Mouse (Mus musculus): ENCODE measurements around the gene Rnf114. TPM values are rescaled to one million over a fixed set of nuclear protein-coding genes. Genes with fewer than 3 reads are reported as not detected.
A peak's percentile ranks its signal among the peaks of the same experiment; 100 is the strongest.

Gene Rnf114
- polyA plus RNA-seq, 1 experiment from 2014 or later, result 39.5 TPM

- Histone ChIP-seq H3K36me3 (replicated peaks; ENCODE audit: insufficient read depth, low read length) (peaks cover 95% of the 10 kb centered on the region), H3K4me1 (ENCODE audit: insufficient read depth) (peaks cover 10% of the 10 kb centered on the region), H3K9ac (replicated peaks) (no peak overlapping the region), H3K4me3 (ENCODE audit: low read depth, low read length) (no peak overlapping the region), H3K27ac (ENCODE audit: low read depth) (no peak overlapping the region), H3K27me3 (ENCODE audit: insufficient read depth, low read length) (no peaks in the 10 kb centered on the region), H3K9me3 (ENCODE audit: low read length) (no peaks in the 10 kb centered on the region), H3K4me2 (ENCODE audit: low read depth, low read length) (no peak overlapping the region)
- DNase-seq (no peak), ATAC-seq (no peak)
- 86% methylated on average over 9 of the region's 9 CpGs for WGBS (ENCODE audit: insufficient replicate concordance)
- TF ChIP-seq CTCF (IDR thresholded peaks at IDR 0.05; ENCODE audit: low read depth), result no peak
- TF ChIP-seq EP300 (IDR thresholded peaks at IDR 0.05; ENCODE audit: low read depth), result no peak
Observed at GRCm38 (mm10) chr2:167512365-167512764, 19.9 kb downstream of the Rnf114 start.

DNA sequence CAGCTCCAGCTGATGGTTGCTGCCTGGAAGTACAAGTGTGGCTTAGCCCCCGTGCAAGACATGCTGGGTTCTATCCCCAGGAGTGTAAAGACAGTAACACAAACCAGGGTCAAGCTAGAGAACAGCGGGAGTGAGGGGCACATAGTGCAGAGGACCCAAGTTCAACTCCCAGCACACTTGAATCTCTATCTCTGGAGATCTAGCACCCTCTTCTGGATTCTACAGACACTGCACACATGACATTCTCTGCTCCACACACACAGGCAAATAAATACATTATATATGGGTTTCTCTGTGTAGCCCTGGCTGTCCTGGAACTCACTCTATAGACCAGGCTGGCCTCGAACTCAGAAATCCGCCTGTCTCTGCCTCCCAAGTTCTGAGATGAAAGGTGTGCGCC, 20.5 kb downstream of the Rnf114 start:
- 87% methylated on average over 5 of the region's 5 CpGs for WGBS (ENCODE audit: insufficient replicate concordance)
- H3K9ac ChIP-seq (replicated peaks), result no peak overlapping the region
- peaks cover 95% of the 10 kb centered on the region for H3K36me3 ChIP-seq (replicated peaks; ENCODE audit: insufficient read depth, low read length)
- TF ChIP-seq CTCF (IDR thresholded peaks at IDR 0.05; ENCODE audit: low read depth), result peak; percentile 74
- no peak for TF ChIP-seq EP300 (IDR thresholded peaks at IDR 0.05; ENCODE audit: low read depth)
- H3K4me2 ChIP-seq (ENCODE audit: low read depth, low read length), result no peak overlapping the region
- no peaks in the 10 kb centered on the region for H3K27me3 ChIP-seq (ENCODE audit: insufficient read depth, low read length)
- DNase-seq (no peak), ATAC-seq (no peak)
- H3K27ac ChIP-seq (ENCODE audit: low read depth), result no peak overlapping the region
- H3K4me1 ChIP-seq (ENCODE audit: insufficient read depth), result peaks cover 7% of the 10 kb centered on the region
- H3K9me3 ChIP-seq (ENCODE audit: low read length), result no peaks in the 10 kb centered on the region
- no peak overlapping the region for H3K4me3 ChIP-seq (ENCODE audit: low read depth, low read length)

DNA sequence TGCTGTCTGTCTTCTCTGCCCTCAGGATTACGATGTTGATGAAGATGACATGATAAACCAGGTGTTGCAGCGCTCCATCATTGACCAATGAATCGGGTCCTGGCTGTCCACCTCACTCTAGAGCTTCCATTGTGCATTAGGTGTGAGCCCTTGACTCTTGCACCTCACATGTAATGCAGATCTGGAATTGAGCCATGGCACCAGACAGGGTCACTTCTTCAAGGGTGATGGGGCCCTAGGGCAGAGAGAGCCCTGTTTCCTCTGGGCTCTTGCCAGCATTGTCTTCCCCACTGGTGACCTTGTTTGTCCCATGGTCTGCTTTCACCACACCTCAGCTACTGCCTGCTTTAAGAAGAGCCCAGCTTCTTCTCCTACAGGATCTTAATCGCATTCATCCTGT, 22.2 kb downstream of the Rnf114 start:
- no peaks in the 10 kb centered on the region for H3K27me3 ChIP-seq (ENCODE audit: insufficient read depth, low read length)
- 96% methylated on average over 4 of the region's 4 CpGs for WGBS (ENCODE audit: insufficient replicate concordance)
- no peak overlapping the region for H3K9ac ChIP-seq (replicated peaks)
- DNase-seq, result no peak
- no peak overlapping the region for H3K27ac ChIP-seq (ENCODE audit: low read depth)
- no peak for TF ChIP-seq EP300 (IDR thresholded peaks at IDR 0.05; ENCODE audit: low read depth)
- no peak for TF ChIP-seq CTCF (IDR thresholded peaks at IDR 0.05; ENCODE audit: low read depth)
- peaks cover 83% of the 10 kb centered on the region for H3K36me3 ChIP-seq (replicated peaks; ENCODE audit: insufficient read depth, low read length)
- no peak for ATAC-seq
- no peaks in the 10 kb centered on the region for H3K9me3 ChIP-seq (ENCODE audit: low read length)
- peaks cover 7% of the 10 kb centered on the region for H3K4me1 ChIP-seq (ENCODE audit: insufficient read depth)
- H3K4me2 ChIP-seq (ENCODE audit: low read depth, low read length), result no peak overlapping the region
- no peak overlapping the region for H3K4me3 ChIP-seq (ENCODE audit: low read depth, low read length)

- H3K27me3 ChIP-seq (ENCODE audit: insufficient read depth, low read length), result no peaks in the 10 kb centered on the region
- ATAC-seq, result no peak
- H3K4me3 ChIP-seq (ENCODE audit: low read depth, low read length), result no peak overlapping the region
- no peak for TF ChIP-seq CTCF (IDR thresholded peaks at IDR 0.05; ENCODE audit: low read depth)
- TF ChIP-seq EP300 (IDR thresholded peaks at IDR 0.05; ENCODE audit: low read depth), result no peak
- H3K9ac ChIP-seq (replicated peaks), result no peak overlapping the region
- H3K4me2 ChIP-seq (ENCODE audit: low read depth, low read length), result no peak overlapping the region
- WGBS (ENCODE audit: insufficient replicate concordance), result 82% methylated on average over 5 of the region's 5 CpGs
- no peak for DNase-seq
- no peaks in the 10 kb centered on the region for H3K9me3 ChIP-seq (ENCODE audit: low read length)
- H3K36me3 ChIP-seq (replicated peaks; ENCODE audit: insufficient read depth, low read length), result peaks cover 73% of the 10 kb centered on the region
- H3K27ac ChIP-seq (ENCODE audit: low read depth), result no peak overlapping the region
- peaks cover 1% of the 10 kb centered on the region; the same call in 1 of the 2 replicates for H3K4me1 ChIP-seq (ENCODE audit: insufficient read depth)
Observed at GRCm38 (mm10) chr2:167515688-167516087, 23.2 kb downstream of the Rnf114 start.

DNA sequence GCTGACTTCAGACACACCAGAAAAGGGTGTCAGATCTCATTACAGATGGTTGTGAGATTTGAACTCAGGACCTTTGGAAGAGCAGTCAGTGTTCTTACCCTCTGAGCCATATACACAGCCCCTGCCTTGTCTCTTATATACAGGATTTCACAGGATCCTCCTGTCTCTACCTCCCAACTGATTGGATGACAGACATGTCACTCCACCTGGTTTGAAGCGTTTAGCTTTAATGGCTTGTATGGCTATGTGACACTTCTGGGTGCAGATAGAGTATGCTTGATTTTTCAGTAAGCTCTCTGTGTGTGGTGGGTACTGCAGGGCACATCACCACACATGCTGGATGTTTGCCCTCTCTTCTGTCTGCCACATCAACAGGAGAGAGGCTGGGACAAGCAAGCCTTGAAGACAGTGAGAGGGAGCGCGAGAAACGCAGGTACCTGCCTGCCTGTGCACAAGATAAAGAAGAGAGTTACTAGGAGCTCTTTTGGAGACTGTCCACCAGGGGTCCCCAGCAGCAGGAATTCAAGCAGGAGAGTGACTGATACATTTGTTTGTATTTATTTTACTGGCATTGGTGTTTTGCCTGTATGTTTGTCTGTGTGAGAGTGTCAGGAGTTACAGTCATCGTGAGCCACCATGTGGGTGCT, 27.3 kb downstream of the Rnf114 start:
- WGBS (ENCODE audit: insufficient replicate concordance), result 70% methylated on average over 5 of the region's 5 CpGs
- ATAC-seq, result no peak
- Histone ChIP-seq H3K36me3 (replicated peaks; ENCODE audit: insufficient read depth, low read length) (peaks cover 34% of the 10 kb centered on the region), H3K4me1 (ENCODE audit: insufficient read depth) (no peaks in the 10 kb centered on the region), H3K9ac (replicated peaks) (no peak overlapping the region), H3K27ac (ENCODE audit: low read depth) (no peak overlapping the region), H3K4me3 (ENCODE audit: low read depth, low read length) (no peak overlapping the region), H3K27me3 (ENCODE audit: insufficient read depth, low read length) (no peaks in the 10 kb centered on the region), H3K9me3 (ENCODE audit: low read length) (no peaks in the 10 kb centered on the region), H3K4me2 (ENCODE audit: low read depth, low read length) (no peak overlapping the region)
- TF ChIP-seq EP300 (IDR thresholded peaks at IDR 0.05; ENCODE audit: low read depth), result no peak
- peak; percentile 57 for TF ChIP-seq CTCF (IDR thresholded peaks at IDR 0.05; ENCODE audit: low read depth)
- no peak for DNase-seq

- 16% methylated on average over 5 of the region's 5 CpGs for WGBS (ENCODE audit: insufficient replicate concordance)
- DNase-seq, result no peak
- Histone ChIP-seq H3K9ac (replicated peaks) (no peak overlapping the region), H3K36me3 (replicated peaks; ENCODE audit: insufficient read depth, low read length) (no peaks in the 10 kb centered on the region), H3K4me3 (ENCODE audit: low read depth, low read length) (no peak overlapping the region), H3K27ac (ENCODE audit: low read depth) (no peak overlapping the region), H3K4me1 (ENCODE audit: insufficient read depth) (no peaks in the 10 kb centered on the region), H3K27me3 (ENCODE audit: insufficient read depth, low read length) (no peaks in the 10 kb centered on the region), H3K4me2 (ENCODE audit: low read depth, low read length) (no peak overlapping the region), H3K9me3 (ENCODE audit: low read length) (no peaks in the 10 kb centered on the region)
- ATAC-seq, result no peak
- TF ChIP-seq EP300 (IDR thresholded peaks at IDR 0.05; ENCODE audit: low read depth), result no peak
- TF ChIP-seq CTCF (IDR thresholded peaks at IDR 0.05; ENCODE audit: low read depth), result peak; percentile 70
Observed at GRCm38 (mm10) chr2:167528278-167528677, 35.8 kb downstream of the Rnf114 start.
